Mouse (Mus musculus) bone marrow, adult 2 months (tissue): ENCODE results near the gene Hoxb3.

Source experiments
- CTCF ChIP-seq: fragments of 200-500 bp; IDR thresholded peaks from 2 replicates; pipeline ENCODE4 v1.5.1; 2011; ENCODE audit warnings: low read length, control low read depth; ENCODE audit not compliant: control insufficient read depth, insufficient read depth
- POLR2A ChIP-seq: fragments of 200-500 bp; IDR thresholded peaks from 2 replicates; pipeline ENCODE4 v1.6.1; 2011; ENCODE audit warnings: low read depth, mild to moderate bottlenecking, control low read depth, low read length, borderline replicate concordance; ENCODE audit not compliant: control insufficient read depth

DNA sequence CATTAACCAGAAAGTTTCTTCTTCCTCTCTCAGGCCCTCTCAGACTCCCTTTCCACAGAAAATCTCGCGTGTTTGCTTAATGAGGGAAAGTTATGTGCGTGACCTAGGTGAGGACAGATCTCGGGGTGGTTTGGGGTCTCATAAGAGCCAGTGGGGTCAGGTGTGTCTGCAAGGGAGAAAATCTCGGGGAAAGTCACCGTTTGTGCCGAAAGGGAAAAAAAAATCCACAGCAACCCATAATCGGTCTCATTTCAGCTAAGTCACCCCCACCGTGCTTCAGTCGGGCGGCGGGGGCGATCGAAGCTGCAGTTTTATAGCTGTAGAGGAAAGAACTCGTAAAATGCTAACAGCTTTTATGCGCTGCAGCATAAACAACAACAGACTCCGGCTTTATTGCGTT lies 41.7 kb upstream of the Hoxb3 start:
- TF ChIP-seq POLR2A (no peak), CTCF (no peak)
